ENCODE assay signal across 8 mouse cellular contexts in the genomic region with DNA sequence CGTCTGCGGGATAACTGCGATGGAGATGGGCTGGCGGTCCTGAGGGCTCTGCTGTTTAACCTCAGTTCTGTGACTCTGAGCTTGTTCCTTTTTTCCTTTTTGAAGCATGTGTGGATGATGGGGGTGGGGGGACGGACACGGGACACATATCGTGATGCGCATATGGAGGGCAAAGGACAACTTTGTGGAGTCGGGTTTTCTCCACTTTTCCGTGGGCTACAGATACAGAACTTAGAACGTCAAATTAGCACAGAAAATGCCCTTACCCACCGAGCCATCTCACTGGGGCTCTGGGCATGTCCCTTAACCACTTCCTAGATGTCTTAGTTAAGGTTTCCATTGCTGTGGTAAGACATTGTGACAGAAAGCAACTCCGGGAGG. TPM values are rescaled to one million over a fixed set of nuclear protein-coding genes. Genes with fewer than 3 reads are reported as not detected.
DNase-seq lines count a peak whose midpoint lies in the region; ATAC-seq and TF ChIP-seq lines count a peak whose summit lies in the region.

No protein-coding gene starts in this region.

- no peaks in the 10 kb centered on the region for H3K27me3 ChIP-seq in cerebellum, adult 2 months (ENCODE audit: control insufficient read depth, insufficient read depth, low read length)
- no peaks in the 10 kb centered on the region for H3K27me3 ChIP-seq in forebrain, embryonic 16.5 days (replicated peaks; ENCODE audit: control insufficient read depth, insufficient read depth, low read length)

- no peaks in the 10 kb centered on the region for H3K9me3 ChIP-seq in forebrain, embryonic 16.5 days (ENCODE audit: control insufficient read depth, low read length)

- peak overlapping the region; percentile 92 for H3K9ac ChIP-seq in forebrain, embryonic 16.5 days (replicated peaks; ENCODE audit: low read depth, low read length)

- no peak overlapping the region for H3K27ac ChIP-seq in cerebellum, adult 2 months (ENCODE audit: insufficient read depth, low read length)
- H3K27ac ChIP-seq in forebrain, embryonic 16.5 days (ENCODE audit: low read length): peak overlapping the region; percentile 85; the same call in 1 of the 2 replicates
- H3K27ac ChIP-seq in macrophage: peak overlapping the region; percentile 66

- peaks cover 24% of the 10 kb centered on the region for H3K79me2 ChIP-seq in macrophage (ENCODE audit: inconsistent target)

- H3K4me3 ChIP-seq in cerebellum, adult 2 months (replicated peaks; ENCODE audit: insufficient read depth, low read depth, low read length): peak overlapping the region; percentile 75
- peak overlapping the region; percentile 97 for H3K4me3 ChIP-seq in forebrain, embryonic 16.5 days (replicated peaks; ENCODE audit: low read length)
- H3K4me3 ChIP-seq in macrophage (ENCODE audit: inconsistent target): peak overlapping the region; percentile 70

- TF ChIP-seq POLR2A in cerebellum, adult 2 months (IDR thresholded peaks at IDR 0.05; ENCODE audit: borderline replicate concordance, insufficient read depth, low read length): no peak

- no peak for TF ChIP-seq CTCF in cerebellum, adult 2 months (IDR thresholded peaks at IDR 0.05; ENCODE audit: borderline replicate concordance, insufficient read depth, low read depth, low read length)

- H3K4me2 ChIP-seq in forebrain, embryonic 16.5 days (ENCODE audit: low read length): peak overlapping the region; percentile 77

- no peak for ATAC-seq in forebrain, embryonic 16.5 days

- under 1% methylated on average over 13 of the region's 13 CpGs for WGBS in cerebellum, adult 2 months
- WGBS in forebrain, embryonic 16.5 days: under 1% methylated on average over 13 of the region's 13 CpGs
- under 1% methylated on average over 13 of the region's 13 CpGs for WGBS in macrophage (ENCODE audit: missing documents)

- H3K36me3 ChIP-seq in forebrain, embryonic 16.5 days (ENCODE audit: control insufficient read depth, insufficient read depth): no peaks in the 10 kb centered on the region
- H3K36me3 ChIP-seq in macrophage (ENCODE audit: inconsistent target): peaks cover 7% of the 10 kb centered on the region

- no peaks in the 10 kb centered on the region for H3K4me1 ChIP-seq in cerebellum, adult 2 months (ENCODE audit: control insufficient read depth, insufficient read depth, low read length)
- H3K4me1 ChIP-seq in forebrain, embryonic 16.5 days (replicated peaks; ENCODE audit: control insufficient read depth, insufficient read depth, low read length): peaks cover 10% of the 10 kb centered on the region; the same call in 1 of the 2 replicates

- no peak for DNase-seq in cerebellum, adult 2 months
- DNase-seq in cerebellum, postnatal 10 days: no peak
- DNase-seq in CD4-positive helper T cell, adult 2 months (ENCODE audit: low read depth, low spot score): peak; percentile 80
- no peak for DNase-seq in adipocyte (ENCODE audit: low spot score)
- DNase-seq in spleen, adult 18-20 months: no peak
- no peak for DNase-seq in adrenal gland, adult 2 months

RNA-seq across cellular contexts. Expression of a gene that starts 0.6 kb away (rescaled TPM):
- 15.1 and 15.7 TPM in 2 replicates for polyA plus RNA-seq in cerebellum, adult 2 months (2012; rRNA removed)
- 16.3 and 17.2 TPM in 2 replicates for polyA plus RNA-seq in forebrain, embryonic 16.5 days (2015; fragmentation: Nextera tagmentation; extraction: Ambion mirVana)
- 100 to 1,000 TPM; 110 to 463 (median 250) TPM for total RNA-seq in macrophage (2018; cell fraction: chromatin; rRNA removed)
- 10 to 100 TPM in 25 of 26 experiments, 1 to 10 TPM in 1; 9.0 to 34.7 (median 17.6) TPM for total RNA-seq in macrophage (2018; cell fraction: cytosol; rRNA removed)
- 100 to 1,000 TPM in 14 of 26 experiments, 10 to 100 TPM in 12; 56.2 to 184 (median 105) TPM for total RNA-seq in macrophage (2018; cell fraction: nucleus; rRNA removed)
- polyA plus RNA-seq in macrophage (2018): 10.1 to 21.6 TPM (median 17.6 TPM) in 3 replicates
- total RNA-seq in adrenal gland, adult 2 months (2021): 10 to 100 TPM; 11.6 to 14.7 TPM
- 6.0 and 7.8 TPM in 2 replicates for polyA plus RNA-seq in adrenal gland, adult 2 months (2012; rRNA removed)

RNA-seq across cellular contexts. Expression of a gene that starts 8.6 kb away (rescaled TPM):
- 0.57 and 0.63 TPM in 2 replicates for polyA plus RNA-seq in cerebellum, adult 2 months (2012; rRNA removed)
- 0.38 TPM in 1 of 2 replicates, not detected in the other for polyA plus RNA-seq in forebrain, embryonic 16.5 days (2015; fragmentation: Nextera tagmentation; extraction: Ambion mirVana)
- total RNA-seq in macrophage (2018; cell fraction: chromatin; rRNA removed): 1 to 10 TPM; 1.7 to 9.3 (median 4.2) TPM
- under 1 TPM in 20 of 26 experiments, not detected in 6; 0.09 to 0.51 (median 0.27) TPM for total RNA-seq in macrophage (2018; cell fraction: cytosol; rRNA removed)
- 1 to 10 TPM in 22 of 26 experiments, under 1 TPM in 3, not detected in 1; 0.63 to 5.3 (median 2.1) TPM for total RNA-seq in macrophage (2018; cell fraction: nucleus; rRNA removed)
- polyA plus RNA-seq in macrophage (2018): 0.22 to 1.00 TPM (median 0.40 TPM) in 3 replicates
- total RNA-seq in adrenal gland, adult 2 months (2021): 1 to 10 TPM in 1 of 2 experiments, under 1 TPM in 1; 0.62 to 1.4 TPM
- 0.11 TPM in 1 of 2 replicates, not detected in the other for polyA plus RNA-seq in adrenal gland, adult 2 months (2012; rRNA removed)

RNA-seq across cellular contexts. Expression of a gene that starts 48.7 kb away (rescaled TPM):
- 0.59 and 1.1 TPM in 2 replicates for polyA plus RNA-seq in cerebellum, adult 2 months (2012; rRNA removed)
- polyA plus RNA-seq in forebrain, embryonic 16.5 days (2015; fragmentation: Nextera tagmentation; extraction: Ambion mirVana): 0.33 and 0.72 TPM in 2 replicates
- total RNA-seq in macrophage (2018; cell fraction: chromatin; rRNA removed): not detected
- total RNA-seq in macrophage (2018; cell fraction: cytosol; rRNA removed): under 1 TPM in 1 of 26 experiments, not detected in 25; under 0.01 TPM
- total RNA-seq in macrophage (2018; cell fraction: nucleus; rRNA removed): under 1 TPM in 1 of 26 experiments, not detected in 25; 0.31 TPM
- not detected in 3 replicates for polyA plus RNA-seq in macrophage (2018)
- total RNA-seq in adrenal gland, adult 2 months (2021): 1 to 10 TPM in 1 of 2 experiments, not detected in 1; 1.0 TPM
- polyA plus RNA-seq in adrenal gland, adult 2 months (2012; rRNA removed): 0.03 TPM in 1 of 2 replicates, not detected in the other
